Mouse (Mus musculus): ENCODE data around the gene Wdfy3.

GRCm38 (mm10) chr5:102033281-102033680 lies 36.4 kb downstream of the Wdfy3 start:
- TF ChIP-seq CTCF (IDR thresholded peaks at IDR 0.05; ENCODE audit: insufficient read depth, low read length): no peak
- no peak for TF ChIP-seq POLR2A (IDR thresholded peaks at IDR 0.05; ENCODE audit: borderline replicate concordance, extremely low read depth, low read depth, low read length)

Measured in lung, adult 2 months (tissue).